ENCODE assay signal across 7 mouse cellular contexts in genomic region chr11:12035916-12036910, GRCm38 (mm10). TPM values are rescaled to one million over a fixed set of nuclear protein-coding genes. Genes with fewer than 3 reads are reported as not detected.
DNase-seq lines count a peak whose midpoint lies in the region; ATAC-seq and TF ChIP-seq lines count a peak whose summit lies in the region.

No protein-coding gene starts in this region.

- H3K9me3 ChIP-seq in liver, embryonic 13.5 days (replicated peaks) = no peaks in the 10 kb centered on the region
- no peaks in the 10 kb centered on the region for H3K9me3 ChIP-seq in neural tube, embryonic 14.5 days (ENCODE audit: control insufficient read depth, low read length)

- no peak for TF ChIP-seq CTCF in Patski (IDR thresholded peaks at IDR 0.05)

- DNase-seq in Patski (ENCODE audit: low read depth, low spot score) = no peak
- peak; percentile 55 for DNase-seq in embryo, embryonic 11 days
- peak; percentile 33 for DNase-seq in heart, postnatal 4 days
- DNase-seq in liver, embryonic 13.5 days = peak; percentile 33
- DNase-seq in left cerebral cortex, postnatal 14 days (ENCODE audit: low spot score in 2 of 2) = no peak
- DNase-seq in thymus, adult 18-20 months = no peak

- intact Hi-C loops in left cerebral cortex, postnatal 14 days (cut with DNase I) = loop anchor here (5.0 kb wide), 1 partner anchor 214 kb away; no protein-coding TSS in a partner anchor

- POLR2A ChIA-PET in Patski (lab: Charles Lee) = no interaction called here

- 4% methylated on average over 41 of the region's 65 CpGs for WGBS in liver, embryonic 13.5 days (ENCODE audit: insufficient replicate concordance)
- 2% methylated on average over 58 of the region's 65 CpGs for WGBS in neural tube, embryonic 14.5 days

- in situ Hi-C loops in Patski (cut with MboI; ENCODE audit: low pct_unique_long_range_greater_than_20kb) = no loop called here

- peaks cover 3% of the 10 kb centered on the region for H3K27me3 ChIP-seq in Patski
- H3K27me3 ChIP-seq in liver, embryonic 13.5 days = peaks cover 92% of the 10 kb centered on the region
- H3K27me3 ChIP-seq in neural tube, embryonic 14.5 days (ENCODE audit: control insufficient read depth, insufficient read depth, low read length) = peaks cover 67% of the 10 kb centered on the region

- H3K4me2 ChIP-seq in liver, embryonic 13.5 days = peak overlapping the region; percentile 81
- H3K4me2 ChIP-seq in neural tube, embryonic 14.5 days (ENCODE audit: low read depth, low read length) = peak overlapping the region; percentile 47

- H3K9ac ChIP-seq in liver, embryonic 13.5 days = peak overlapping the region; percentile 84
- peak overlapping the region; percentile 59 for H3K9ac ChIP-seq in neural tube, embryonic 14.5 days (replicated peaks; ENCODE audit: low read depth, low read length)

- ATAC-seq in Patski = peak; percentile 32
- ATAC-seq in liver, embryonic 13.5 days (ENCODE audit: low read depth) = peak; percentile 57
- peak; percentile 10 for ATAC-seq in neural tube, embryonic 14.5 days (ENCODE audit: low read depth)

- CTCF ChIA-PET in Patski (lab: Charles Lee) = no interaction called here

- H3K27ac ChIP-seq in liver, embryonic 13.5 days = peak overlapping the region; percentile 81
- peak overlapping the region; percentile 64; the same call in 1 of the 2 replicates for H3K27ac ChIP-seq in neural tube, embryonic 14.5 days (ENCODE audit: low read depth, low read length)

- no peaks in the 10 kb centered on the region for H3K36me3 ChIP-seq in liver, embryonic 13.5 days
- H3K36me3 ChIP-seq in neural tube, embryonic 14.5 days (ENCODE audit: control insufficient read depth, insufficient read depth, low read length) = no peaks in the 10 kb centered on the region

- H3K4me1 ChIP-seq in liver, embryonic 13.5 days (replicated peaks) = peaks cover 28% of the 10 kb centered on the region
- H3K4me1 ChIP-seq in neural tube, embryonic 14.5 days (ENCODE audit: control insufficient read depth, insufficient read depth, low read length) = no peaks in the 10 kb centered on the region

- H3K4me3 ChIP-seq in liver, embryonic 13.5 days (replicated peaks) = peak overlapping the region; percentile 74
- peak overlapping the region; percentile 45 for H3K4me3 ChIP-seq in neural tube, embryonic 14.5 days (ENCODE audit: low read depth, low read length)

RNA-seq across cellular contexts. Expression of gene Grb10, which starts 2.3 kb away (rescaled TPM):
- 52.8 TPM for polyA plus RNA-seq in Patski (2021)
- 100 to 1,000 TPM; 356 to 401 TPM for total RNA-seq in heart, postnatal 4 days (2021)
- 115 and 156 TPM in 2 replicates for polyA plus RNA-seq in liver, embryonic 13.5 days (2015; fragmentation: Nextera tagmentation; extraction: Ambion mirVana)
- polyA plus RNA-seq in neural tube, embryonic 14.5 days (2014; fragmentation: Nextera tagmentation; extraction: Ambion mirVana) = 39.4 and 41.2 TPM in 2 replicates
- total RNA-seq in left cerebral cortex, postnatal 14 days (2021) = 10 to 100 TPM; 43.3 to 45.1 TPM

Comparison
In these comparisons a context has a peak if more than half of its experiments do, and no peak if none do; other contexts are left out.
1. DNase-seq: peak in embryo, embryonic 11 days (single experiment), heart, postnatal 4 days (single experiment) and liver, embryonic 13.5 days (single experiment); none in Patski (single experiment), left cerebral cortex, postnatal 14 days (0 of 2) and thymus, adult 18-20 months (0 of 2).
2. Peak in every context shown above with its lines, with median percentiles within 50 percentile points of each other: ATAC-seq.